Mouse (Mus musculus): ENCODE data around the gene Gkn2.

DNA sequence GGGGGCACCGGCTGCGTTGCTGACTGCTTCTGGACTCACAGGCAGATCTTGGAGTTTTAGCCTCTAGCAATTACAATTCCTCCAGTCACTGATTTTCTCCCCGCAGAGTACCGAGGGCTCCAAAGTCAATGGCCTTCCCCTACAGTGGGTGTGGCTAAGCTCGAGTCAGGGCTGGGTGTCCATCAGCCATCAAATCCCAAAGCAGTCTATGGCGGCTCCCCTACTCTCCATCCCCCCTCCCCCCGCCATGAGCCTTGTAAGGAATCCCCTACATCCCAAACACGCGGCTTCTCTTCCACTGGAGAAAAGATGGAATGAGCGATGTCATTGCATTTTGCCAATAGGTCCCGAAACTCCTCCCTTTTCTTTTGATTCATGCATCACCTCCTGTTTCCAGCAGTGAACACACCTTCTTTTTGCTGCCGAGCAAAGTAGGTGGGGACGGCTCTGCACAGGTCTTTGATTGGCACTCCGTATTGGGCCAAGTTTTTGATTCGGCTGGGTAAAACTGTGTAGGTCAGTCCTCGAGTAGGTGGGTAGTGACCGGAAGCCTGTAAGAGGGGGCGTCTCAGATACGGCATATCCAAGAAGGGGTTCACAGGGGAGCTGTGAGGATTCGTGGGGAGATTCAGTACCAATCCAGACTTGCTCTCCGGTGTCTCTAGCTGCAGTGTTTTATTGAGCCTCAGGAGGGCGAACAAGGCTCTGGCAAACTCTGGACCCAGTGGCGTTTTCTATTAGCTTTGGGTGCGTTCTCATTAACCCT, 11.0 kb downstream of the Gkn2 start:
- TF ChIP-seq EP300 (IDR thresholded peaks at IDR 0.05; ENCODE audit: low read depth) (no peak), CTCF (IDR thresholded peaks at IDR 0.05; ENCODE audit: low read depth) (peak; percentile 46)
